In the genomic region with DNA sequence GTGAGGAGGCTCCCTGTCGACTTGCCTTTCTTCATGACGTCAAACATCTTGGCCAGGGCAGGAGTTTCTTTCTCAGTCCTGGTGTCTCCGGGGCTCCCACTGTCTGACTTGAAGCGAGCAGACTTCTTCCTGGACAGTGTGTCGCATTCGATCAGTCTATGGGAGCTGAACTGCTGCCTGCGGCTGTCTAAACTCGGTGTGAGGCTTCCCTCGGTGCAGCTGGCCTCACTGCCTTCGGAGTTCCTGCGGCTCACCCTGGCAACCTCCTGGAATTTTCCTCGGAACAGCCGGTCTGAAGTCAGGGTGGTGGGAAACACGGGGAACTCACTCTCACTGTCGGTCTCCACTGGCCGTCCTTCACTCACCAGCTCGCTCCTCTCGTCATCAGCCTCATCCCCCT, we compare ENCODE assay signal across 15 mouse cellular contexts.
DNase-seq lines count a peak whose midpoint lies in the region; ATAC-seq and TF ChIP-seq lines count a peak whose summit lies in the region.
"Had no signal": no experiment of that assay in that cellular context is flagged by ENCODE, and none has a peak within 500 bp of the region (broad histone marks: within the 10 kb centered on the region; RNA-seq: fewer than 3 reads in every experiment).

No protein-coding gene starts in this region.

- H3K27me3 ChIP-seq in heart, embryonic 10.5 days (ENCODE audit: insufficient read depth, poor library complexity, severe bottlenecking) = no peaks in the 10 kb centered on the region
- H3K27me3 ChIP-seq in E14TG2a.4 (ENCODE audit: insufficient read depth, low read length) = no peaks in the 10 kb centered on the region
- no peaks in the 10 kb centered on the region for H3K27me3 ChIP-seq in hindbrain, embryonic 15.5 days
- H3K27me3 ChIP-seq: limb, embryonic 12.5 days; stomach, embryonic 15.5 days had no signal

- WGBS in heart, embryonic 10.5 days = 82% methylated on average over 18 of the region's 18 CpGs
- WGBS in hindbrain, embryonic 15.5 days = 51% methylated on average over 18 of the region's 18 CpGs

- no peaks in the 10 kb centered on the region for H3K4me1 ChIP-seq in heart, embryonic 10.5 days
- peaks cover 16% of the 10 kb centered on the region for H3K4me1 ChIP-seq in E14TG2a.4 (replicated peaks; ENCODE audit: low read depth, low read length)
- H3K4me1 ChIP-seq in hindbrain, embryonic 15.5 days (replicated peaks) = no peaks in the 10 kb centered on the region
- H3K4me1 ChIP-seq: embryonic facial prominence, embryonic 10.5 days; limb, embryonic 12.5 days; stomach, embryonic 15.5 days had no signal

- H3K4me2 ChIP-seq in hindbrain, embryonic 15.5 days = no peak overlapping the region
- H3K4me2 ChIP-seq: limb, embryonic 12.5 days; stomach, embryonic 15.5 days had no signal

- ATAC-seq in hindbrain, embryonic 15.5 days (ENCODE audit: low FRiP score, low read depth) = peak; percentile 75; the same call in 1 of the 2 replicates

- H3K4me3 ChIP-seq in heart, embryonic 10.5 days = no peak overlapping the region
- H3K4me3 ChIP-seq in E14TG2a.4 (replicated peaks; ENCODE audit: low read length) = peak overlapping the region; percentile 3; the same call in 1 of the 2 replicates
- no peak overlapping the region for H3K4me3 ChIP-seq in hindbrain, embryonic 15.5 days
- H3K4me3 ChIP-seq: embryonic facial prominence, embryonic 10.5 days; limb, embryonic 12.5 days; stomach, embryonic 15.5 days had no signal

- peak; percentile 88 for DNase-seq in heart, adult 11 months
- no peak for DNase-seq in heart, embryonic 10.5 days (ENCODE audit: low spot score)
- DNase-seq in cerebellum, adult 8-10 months = peak; percentile 32
- DNase-seq in ovary, postnatal 10 days (ENCODE audit: low spot score) = no peak
- DNase-seq in kidney, adult 11 months = no peak
- no peak for DNase-seq in left cerebral cortex, adult 18-20 months (ENCODE audit: low spot score in 2 of 2)
- DNase-seq: adrenal gland, postnatal 14 days; kidney, postnatal 14 days; thymus, postnatal 25 days had no signal

- peaks cover 70% of the 10 kb centered on the region for H3K36me3 ChIP-seq in heart, embryonic 10.5 days
- peaks cover 71% of the 10 kb centered on the region for H3K36me3 ChIP-seq in E14TG2a.4 (ENCODE audit: insufficient read depth, low read length)
- H3K36me3 ChIP-seq in hindbrain, embryonic 15.5 days = peaks cover 61% of the 10 kb centered on the region

- TF ChIP-seq CTCF in E14TG2a.4 (conservative IDR thresholded peaks at IDR 0.05; ENCODE audit: low read length) = no peak

- no peak overlapping the region for H3K27ac ChIP-seq in heart, embryonic 10.5 days
- 0 out of 2 replicates have a peak overlapping the region, but pooled peaks have one; percentile 12 for H3K27ac ChIP-seq in hindbrain, embryonic 15.5 days (replicated peaks)
- H3K27ac ChIP-seq: embryonic facial prominence, embryonic 10.5 days; limb, embryonic 12.5 days; macrophage; stomach, embryonic 15.5 days had no signal

- H3K9ac ChIP-seq in hindbrain, embryonic 15.5 days = no peak overlapping the region
- H3K9ac ChIP-seq: limb, embryonic 12.5 days; stomach, embryonic 15.5 days had no signal

- H3K9me3 ChIP-seq in heart, embryonic 10.5 days = no peaks in the 10 kb centered on the region
- H3K9me3 ChIP-seq in E14TG2a.4 (ENCODE audit: low read length) = no peaks in the 10 kb centered on the region
- H3K9me3 ChIP-seq in hindbrain, embryonic 15.5 days = no peaks in the 10 kb centered on the region
- H3K9me3 ChIP-seq: embryonic facial prominence, embryonic 10.5 days; limb, embryonic 12.5 days; stomach, embryonic 15.5 days had no signal

Comparison
In these comparisons a context has a peak if more than half of its experiments do, and no peak if none do; other contexts are left out.
1. DNase-seq: peak in heart, adult 11 months (single experiment) and cerebellum, adult 8-10 months (single experiment); none in heart, embryonic 10.5 days (single experiment), ovary, postnatal 10 days (single experiment), kidney, adult 11 months (single experiment) and left cerebral cortex, adult 18-20 months (0 of 2).